Mouse (Mus musculus): Measurements from ENCODE around the gene Uxs1. TPM values are rescaled to one million over a fixed set of nuclear protein-coding genes. Genes with fewer than 3 reads are reported as not detected.

Gene Uxs1
- total RNA-seq (2021): 10 to 100 TPM; 32.5 to 35.3 TPM
- long read RNA-seq, experiment 1, full-length matches to known transcripts: 11 of 15 reads
- long read RNA-seq, experiment 1, partial matches to known transcripts: 1 of 15 reads
- long read RNA-seq, experiment 1, other reads (novel, unspliced or antisense): 3 of 15 reads
- long read RNA-seq, experiment 2, full-length matches to known transcripts: 15 of 26 reads
- long read RNA-seq, experiment 2, partial matches to known transcripts: 5 of 26 reads
- long read RNA-seq, experiment 2, other reads (novel, unspliced or antisense): 6 of 26 reads

- peak; percentile 98 to 99 for DNase-seq (ENCODE audit: low spot score in 2 of 2)
Observed at GRCm38 (mm10) chr1:43827763-43828194, at the start of gene Uxs1. TSS of gene Uxs1 (minus strand) at chr1:43827800.

GRCm38 (mm10) chr1:43877233-43877632, 49.6 kb upstream of the Uxs1 start:
- peak in 1 of 2 experiments; percentile 48 for DNase-seq (ENCODE audit: low spot score in 2 of 2)

GRCm38 (mm10) chr1:43871116-43871515, 43.5 kb upstream of the Uxs1 start:
- DNase-seq (ENCODE audit: low spot score in 2 of 2): no peak

- DNase-seq (ENCODE audit: low spot score in 2 of 2): no peak
Observed at GRCm38 (mm10) chr1:43868510-43868909, 40.9 kb upstream of the Uxs1 start.

GRCm38 (mm10) chr1:43864758-43865157, 37.2 kb upstream of the Uxs1 start:
- DNase-seq (ENCODE audit: low spot score in 2 of 2): no peak

- DNase-seq (ENCODE audit: low spot score in 2 of 2): peak in 1 of 2 experiments; percentile 39
Observed at GRCm38 (mm10) chr1:43862614-43863013, 35.0 kb upstream of the Uxs1 start.

- no peak for DNase-seq (ENCODE audit: low spot score in 2 of 2)
Observed at GRCm38 (mm10) chr1:43858988-43859387, 31.4 kb upstream of the Uxs1 start.

GRCm38 (mm10) chr1:43857656-43858055, 30.1 kb upstream of the Uxs1 start:
- DNase-seq (ENCODE audit: low spot score in 2 of 2): no peak

- no peak for DNase-seq (ENCODE audit: low spot score in 2 of 2)
Observed at GRCm38 (mm10) chr1:43855591-43855990, 28.0 kb upstream of the Uxs1 start.

- DNase-seq (ENCODE audit: low spot score in 2 of 2): peak in 1 of 2 experiments; percentile 35
Observed at GRCm38 (mm10) chr1:43843398-43843797, 15.8 kb upstream of the Uxs1 start.

- no peak for DNase-seq (ENCODE audit: low spot score in 2 of 2)
Observed at GRCm38 (mm10) chr1:43837236-43837635, 9.6 kb upstream of the Uxs1 start.

GRCm38 (mm10) chr1:43830096-43830495, 2.5 kb upstream of the Uxs1 start:
- no peak for DNase-seq (ENCODE audit: low spot score in 2 of 2)

- no peak for DNase-seq (ENCODE audit: low spot score in 2 of 2)
Observed at GRCm38 (mm10) chr1:43827002-43827762, 418 bp downstream of the Uxs1 start.

GRCm38 (mm10) chr1:43826628-43827001, 985 bp downstream of the Uxs1 start:
- DNase-seq (ENCODE audit: low spot score in 2 of 2): no peak

GRCm38 (mm10) chr1:43823406-43823805, 4.2 kb downstream of the Uxs1 start:
- DNase-seq (ENCODE audit: low spot score in 2 of 2): no peak

- DNase-seq (ENCODE audit: low spot score in 2 of 2): no peak
Observed at GRCm38 (mm10) chr1:43822586-43822985, 5.0 kb downstream of the Uxs1 start.

- no peak for DNase-seq (ENCODE audit: low spot score in 2 of 2)
Observed at GRCm38 (mm10) chr1:43821804-43822203, 5.8 kb downstream of the Uxs1 start.

GRCm38 (mm10) chr1:43820571-43820970, 7.0 kb downstream of the Uxs1 start:
- no peak for DNase-seq (ENCODE audit: low spot score in 2 of 2)

GRCm38 (mm10) chr1:43819091-43819490, 8.5 kb downstream of the Uxs1 start:
- DNase-seq (ENCODE audit: low spot score in 2 of 2): no peak

- no peak for DNase-seq (ENCODE audit: low spot score in 2 of 2)
Observed at GRCm38 (mm10) chr1:43818356-43818755, 9.2 kb downstream of the Uxs1 start.

GRCm38 (mm10) chr1:43811764-43812163, 15.8 kb downstream of the Uxs1 start:
- DNase-seq (ENCODE audit: low spot score in 2 of 2): no peak

GRCm38 (mm10) chr1:43811055-43811454, 16.5 kb downstream of the Uxs1 start:
- DNase-seq (ENCODE audit: low spot score in 2 of 2): no peak

GRCm38 (mm10) chr1:43809351-43809750, 18.2 kb downstream of the Uxs1 start:
- DNase-seq (ENCODE audit: low spot score in 2 of 2): no peak
